Mouse (Mus musculus): Measurements from ENCODE around the gene Lama2.

The Lama2 gene

GRCm38 (mm10) chr10:27384636-27385035 lies 234.9 kb downstream of the Lama2 start:
- no peak for DNase-seq (ENCODE audit: low spot score)

- no peak for DNase-seq (ENCODE audit: low spot score)
Measured at GRCm38 (mm10) chr10:27382887-27383609, 236.5 kb downstream of the Lama2 start.

- peak; percentile 20 for DNase-seq (ENCODE audit: low spot score)
Measured at GRCm38 (mm10) chr10:27378286-27378685, 241.3 kb downstream of the Lama2 start.

- DNase-seq (ENCODE audit: low spot score): no peak
Measured at GRCm38 (mm10) chr10:27344278-27344677, 275.3 kb downstream of the Lama2 start.

- no peak for DNase-seq (ENCODE audit: low spot score)
Measured at GRCm38 (mm10) chr10:27322410-27322990, 297.1 kb downstream of the Lama2 start.

GRCm38 (mm10) chr10:27307444-27307843 lies 312.1 kb downstream of the Lama2 start:
- no peak for DNase-seq (ENCODE audit: low spot score)

GRCm38 (mm10) chr10:27305301-27305700 lies 314.3 kb downstream of the Lama2 start:
- DNase-seq (ENCODE audit: low spot score): no peak

- no peak for DNase-seq (ENCODE audit: low spot score)
Measured at GRCm38 (mm10) chr10:27285098-27285860, 334.3 kb downstream of the Lama2 start.

- DNase-seq (ENCODE audit: low spot score): no peak
Measured at GRCm38 (mm10) chr10:27267432-27267831, 352.1 kb downstream of the Lama2 start.

GRCm38 (mm10) chr10:27265812-27266211 lies 353.7 kb downstream of the Lama2 start:
- DNase-seq (ENCODE audit: low spot score): no peak

GRCm38 (mm10) chr10:27264713-27265112 lies 354.8 kb downstream of the Lama2 start:
- no peak for DNase-seq (ENCODE audit: low spot score)

- DNase-seq (ENCODE audit: low spot score): no peak
Measured at GRCm38 (mm10) chr10:27249741-27250140, 369.8 kb downstream of the Lama2 start.

- no peak for DNase-seq (ENCODE audit: low spot score)
Measured at GRCm38 (mm10) chr10:27234755-27235154, 384.8 kb downstream of the Lama2 start.

- no peak for DNase-seq (ENCODE audit: low spot score)
Measured at GRCm38 (mm10) chr10:27233577-27233976, 386.0 kb downstream of the Lama2 start.

- DNase-seq (ENCODE audit: low spot score): no peak
Measured at GRCm38 (mm10) chr10:27223815-27224375, 395.7 kb downstream of the Lama2 start.

GRCm38 (mm10) chr10:27222639-27223315 lies 396.8 kb downstream of the Lama2 start:
- DNase-seq (ENCODE audit: low spot score): no peak

GRCm38 (mm10) chr10:27219698-27220097 lies 399.9 kb downstream of the Lama2 start:
- no peak for DNase-seq (ENCODE audit: low spot score)

GRCm38 (mm10) chr10:27207320-27207719 lies 412.2 kb downstream of the Lama2 start:
- no peak for DNase-seq (ENCODE audit: low spot score)

- DNase-seq (ENCODE audit: low spot score): no peak
Measured at GRCm38 (mm10) chr10:27198443-27198842, 421.1 kb downstream of the Lama2 start.

GRCm38 (mm10) chr10:27193986-27194908 lies 425.3 kb downstream of the Lama2 start:
- no peak for DNase-seq (ENCODE audit: low spot score)

All from lung, postnatal 25 days (tissue).